20 mouse cellular contexts compared by ENCODE assay signal in genomic region chr8:62969802-62970372, GRCm38 (mm10). TPM values are rescaled to one million over a fixed set of nuclear protein-coding genes. Genes with fewer than 3 reads are reported as not detected.
DNase-seq lines count a peak whose midpoint lies in the region; ATAC-seq lines count a peak whose summit lies in the region.
"Had no signal": no experiment of that assay in that cellular context is flagged by ENCODE, and none has a peak within 500 bp of the region (broad histone marks: within the 10 kb centered on the region; RNA-seq: fewer than 3 reads in every experiment).

No protein-coding gene starts in this region.

- no peak overlapping the region for H3K4me2 ChIP-seq in embryonic facial prominence, embryonic 14.5 days (ENCODE audit: low read depth, low read length)
- H3K4me2 ChIP-seq in hindbrain, embryonic 14.5 days (replicated peaks): no peak overlapping the region
- no peak overlapping the region for H3K4me2 ChIP-seq in midbrain, embryonic 14.5 days (ENCODE audit: low read length)
- H3K4me2 ChIP-seq: embryonic facial prominence, embryonic 12.5 days; liver, embryonic 11.5 days had no signal

- DNase-seq in embryonic facial prominence, embryonic 14.5 days (ENCODE audit: low spot score): peak; percentile 14
- DNase-seq in embryonic facial prominence, embryonic 10.5 days (ENCODE audit: low spot score): no peak
- peak; percentile 42 for DNase-seq in hindbrain, embryonic 14.5 days (ENCODE audit: low spot score)
- no peak for DNase-seq in hindbrain, embryonic 10.5 days (ENCODE audit: low spot score)
- peak; percentile 80 for DNase-seq in brain, adult 2 months (ENCODE audit: low read depth, low spot score)
- DNase-seq in midbrain, embryonic 14.5 days: peak; percentile 18
- DNase-seq in urinary bladder, postnatal 4 days (ENCODE audit: low spot score in 2 of 2): no peak
- no peak for DNase-seq in gastrocnemius, adult 18-20 months (ENCODE audit: low spot score)
- DNase-seq: adrenal gland, postnatal 25 days; kidney, adult 11 months; layer of hippocampus, postnatal 36 days; lung, adult 18-20 months; lung, postnatal 14 days; thymus, postnatal 4 days had no signal

- H3K9me3 ChIP-seq in embryonic facial prominence, embryonic 14.5 days (ENCODE audit: control insufficient read depth, low read length): no peaks in the 10 kb centered on the region
- H3K9me3 ChIP-seq in embryonic facial prominence, embryonic 10.5 days: no peaks in the 10 kb centered on the region
- no peaks in the 10 kb centered on the region for H3K9me3 ChIP-seq in hindbrain, embryonic 14.5 days (ENCODE audit: control insufficient read depth, low read length)
- H3K9me3 ChIP-seq in hindbrain, embryonic 10.5 days: no peaks in the 10 kb centered on the region
- no peaks in the 10 kb centered on the region for H3K9me3 ChIP-seq in midbrain, embryonic 14.5 days (ENCODE audit: control insufficient read depth, low read length)
- H3K9me3 ChIP-seq: embryonic facial prominence, embryonic 12.5 days; heart, embryonic 10.5 days; megakaryocyte, embryonic 14.5 days had no signal

- no peaks in the 10 kb centered on the region for H3K4me1 ChIP-seq in embryonic facial prominence, embryonic 14.5 days (ENCODE audit: control insufficient read depth, insufficient read depth, low read length)
- H3K4me1 ChIP-seq in embryonic facial prominence, embryonic 10.5 days: no peaks in the 10 kb centered on the region
- no peaks in the 10 kb centered on the region for H3K4me1 ChIP-seq in hindbrain, embryonic 14.5 days (replicated peaks; ENCODE audit: control insufficient read depth, insufficient read depth, low read length)
- no peaks in the 10 kb centered on the region for H3K4me1 ChIP-seq in hindbrain, embryonic 10.5 days (replicated peaks)
- no peaks in the 10 kb centered on the region for H3K4me1 ChIP-seq in midbrain, embryonic 14.5 days (ENCODE audit: control insufficient read depth, insufficient read depth, low read length)
- H3K4me1 ChIP-seq: embryonic facial prominence, embryonic 12.5 days; heart, embryonic 10.5 days; megakaryocyte, embryonic 14.5 days had no signal

- H3K4me3 ChIP-seq in embryonic facial prominence, embryonic 14.5 days (ENCODE audit: low read depth, low read length): no peak overlapping the region
- no peak overlapping the region for H3K4me3 ChIP-seq in embryonic facial prominence, embryonic 10.5 days
- no peak overlapping the region for H3K4me3 ChIP-seq in hindbrain, embryonic 14.5 days (replicated peaks; ENCODE audit: low read length)
- H3K4me3 ChIP-seq in hindbrain, embryonic 10.5 days: no peak overlapping the region
- H3K4me3 ChIP-seq in midbrain, embryonic 14.5 days (replicated peaks; ENCODE audit: low read depth, low read length): no peak overlapping the region
- H3K4me3 ChIP-seq: embryonic facial prominence, embryonic 12.5 days; heart, embryonic 10.5 days; megakaryocyte, embryonic 14.5 days; myocyte had no signal

- 70% methylated on average over 2 of the region's 2 CpGs for WGBS in embryonic facial prominence, embryonic 14.5 days
- 87% methylated on average over 2 of the region's 2 CpGs for WGBS in embryonic facial prominence, embryonic 10.5 days
- 71% methylated on average over 2 of the region's 2 CpGs for WGBS in hindbrain, embryonic 14.5 days
- 86% methylated on average over 2 of the region's 2 CpGs for WGBS in hindbrain, embryonic 10.5 days
- 42% methylated on average over 2 of the region's 2 CpGs for WGBS in midbrain, embryonic 14.5 days

- H3K36me3 ChIP-seq in embryonic facial prominence, embryonic 14.5 days (ENCODE audit: control insufficient read depth, insufficient read depth, low read length): no peaks in the 10 kb centered on the region
- no peaks in the 10 kb centered on the region for H3K36me3 ChIP-seq in embryonic facial prominence, embryonic 10.5 days (replicated peaks)
- no peaks in the 10 kb centered on the region for H3K36me3 ChIP-seq in hindbrain, embryonic 14.5 days (replicated peaks; ENCODE audit: control insufficient read depth, insufficient read depth)
- H3K36me3 ChIP-seq in hindbrain, embryonic 10.5 days: no peaks in the 10 kb centered on the region
- no peaks in the 10 kb centered on the region for H3K36me3 ChIP-seq in midbrain, embryonic 14.5 days (ENCODE audit: control insufficient read depth, insufficient read depth, low read length)
- H3K36me3 ChIP-seq: embryonic facial prominence, embryonic 12.5 days; G1E; heart, embryonic 10.5 days had no signal

- no peaks in the 10 kb centered on the region for H3K27me3 ChIP-seq in embryonic facial prominence, embryonic 14.5 days (replicated peaks; ENCODE audit: control insufficient read depth, insufficient read depth, low read length)
- no peaks in the 10 kb centered on the region for H3K27me3 ChIP-seq in embryonic facial prominence, embryonic 10.5 days (replicated peaks; ENCODE audit: low read depth, poor library complexity, severe bottlenecking)
- H3K27me3 ChIP-seq in hindbrain, embryonic 14.5 days (ENCODE audit: control insufficient read depth, insufficient read depth, low read length): no peaks in the 10 kb centered on the region
- H3K27me3 ChIP-seq in hindbrain, embryonic 10.5 days (ENCODE audit: insufficient read depth, poor library complexity, severe bottlenecking): no peaks in the 10 kb centered on the region
- H3K27me3 ChIP-seq in midbrain, embryonic 14.5 days (ENCODE audit: control insufficient read depth, insufficient read depth, low read length): no peaks in the 10 kb centered on the region
- H3K27me3 ChIP-seq: embryonic facial prominence, embryonic 12.5 days; megakaryocyte, embryonic 14.5 days had no signal

- ATAC-seq in embryonic facial prominence, embryonic 14.5 days (ENCODE audit: low read depth): no peak
- peak; percentile 71; the same call in 1 of the 2 replicates for ATAC-seq in hindbrain, embryonic 14.5 days (ENCODE audit: low FRiP score)
- ATAC-seq in midbrain, embryonic 14.5 days (ENCODE audit: low FRiP score, low TSS enrichment): no peak

- no peak overlapping the region for H3K27ac ChIP-seq in embryonic facial prominence, embryonic 14.5 days (replicated peaks; ENCODE audit: low read depth, low read length)
- H3K27ac ChIP-seq in embryonic facial prominence, embryonic 10.5 days (replicated peaks): no peak overlapping the region
- H3K27ac ChIP-seq in hindbrain, embryonic 14.5 days: no peak overlapping the region
- no peak overlapping the region for H3K27ac ChIP-seq in hindbrain, embryonic 10.5 days
- no peak overlapping the region for H3K27ac ChIP-seq in midbrain, embryonic 14.5 days (replicated peaks; ENCODE audit: low read depth, low read length)
- H3K27ac ChIP-seq: embryonic facial prominence, embryonic 12.5 days; heart, embryonic 10.5 days had no signal

- no peak overlapping the region for H3K9ac ChIP-seq in embryonic facial prominence, embryonic 14.5 days (ENCODE audit: low read depth, low read length)
- no peak overlapping the region for H3K9ac ChIP-seq in hindbrain, embryonic 14.5 days
- no peak overlapping the region for H3K9ac ChIP-seq in midbrain, embryonic 14.5 days (replicated peaks; ENCODE audit: low read length)
- H3K9ac ChIP-seq: embryonic facial prominence, embryonic 12.5 days had no signal

RNA-seq across cellular contexts. Expression of gene Spock3, which starts 19.1 kb away (rescaled TPM):
- polyA plus RNA-seq in embryonic facial prominence, embryonic 14.5 days (2014; fragmentation: Nextera tagmentation; extraction: Ambion mirVana): 18.5 and 20.5 TPM in 2 replicates
- 3.2 and 5.0 TPM in 2 replicates for polyA plus RNA-seq in embryonic facial prominence, embryonic 10.5 days (2016; fragmentation: Nextera tagmentation; extraction: Ambion mirVana)
- polyA plus RNA-seq in hindbrain, embryonic 14.5 days (2014; fragmentation: Nextera tagmentation; extraction: Ambion mirVana): 102 and 110 TPM in 2 replicates
- 4.9 and 11.5 TPM in 2 replicates for polyA plus RNA-seq in hindbrain, embryonic 10.5 days (2016; fragmentation: Nextera tagmentation; extraction: Ambion mirVana)
- 59.1 and 61.5 TPM in 2 replicates for polyA plus RNA-seq in midbrain, embryonic 14.5 days (2014; fragmentation: Nextera tagmentation; extraction: Ambion mirVana)
- under 1 TPM; 0.07 to 0.21 TPM for total RNA-seq in gastrocnemius, adult 18-20 months (2021)
- polyA plus RNA-seq: G1E, myocyte had no signal

Comparison
In these comparisons a context has a peak if more than half of its experiments do, and no peak if none do; other contexts are left out.
1. DNase-seq: peak in embryonic facial prominence, embryonic 14.5 days (single experiment), hindbrain, embryonic 14.5 days (single experiment), brain, adult 2 months (single experiment) and midbrain, embryonic 14.5 days (single experiment); none in embryonic facial prominence, embryonic 10.5 days (single experiment), hindbrain, embryonic 10.5 days (single experiment), urinary bladder, postnatal 4 days (0 of 2) and gastrocnemius, adult 18-20 months (single experiment).